Mouse (Mus musculus) liver, embryonic 16.5 days (tissue): ENCODE measurements around the gene 2410004B18Rik. TPM values are rescaled to one million over a fixed set of nuclear protein-coding genes. Genes with fewer than 3 reads are reported as not detected.
"Not testable (repeated sequence)": the region's sequence is repeated elsewhere in the genome, so short reads cannot be mapped to it uniquely, and the experiment has no call there.

Experiments
- ATAC-seq: fragments of 200-750 bp; cut with Nextera tagmentation; 2 replicates; pipeline ENCODE4 v1.8.0; 2017; ENCODE audit warnings: low read depth, mild to moderate bottlenecking, moderate number of reproducible peaks, moderate library complexity
- H3K27ac ChIP-seq: fragments of 300-500 bp; sonication (generic); 2 replicates; pipeline ENCODE4 v1.5.1; 2014; ENCODE audit warnings: mild to moderate bottlenecking, low read length
- H3K27me3 ChIP-seq: fragments of 300-500 bp; sonication (generic); 2 replicates; pipeline ENCODE4 v1.6.1; 2014; ENCODE audit warnings: low read depth, low read length, mixed read lengths; ENCODE audit not compliant: control insufficient read depth, insufficient read depth
- H3K36me3 ChIP-seq: fragments of 300-500 bp; sonication (generic); 2 replicates; pipeline ENCODE4 v1.6.1; 2014; ENCODE audit warnings: mild to moderate bottlenecking; ENCODE audit not compliant: control insufficient read depth, insufficient read depth
- H3K4me1 ChIP-seq: fragments of 300-500 bp; sonication (generic); 2 replicates; pipeline ENCODE4 v1.6.1; 2014; ENCODE audit warnings: low read depth, low read length, mixed read lengths; ENCODE audit not compliant: control insufficient read depth
- H3K4me2 ChIP-seq: fragments of 300-500 bp; sonication (generic); 2 replicates; pipeline ENCODE4 v1.6.1; 2014; ENCODE audit warnings: low read depth, low read length, mixed read lengths
- H3K4me3 ChIP-seq: fragments of 300-500 bp; sonication (generic); 2 replicates; pipeline ENCODE4 v1.5.1; 2014; ENCODE audit warnings: low read depth, mild to moderate bottlenecking, low read length
- H3K9ac ChIP-seq: fragments of 300-500 bp; sonication (generic); 2 replicates; pipeline ENCODE4 v1.6.1; 2014; ENCODE audit warnings: low read depth, low read length
- H3K9me3 ChIP-seq: fragments of 300-500 bp; sonication (generic); replicated peaks from 2 replicates; pipeline ENCODE4 v1.6.1; 2016; ENCODE audit warnings: low read length; ENCODE audit not compliant: control insufficient read depth
- WGBS: fragments of 180-500 bp; shearing (Covaris S2); extraction: QIAGEN DNeasy Blood & Tissue Kit; methylation state at CpG from one replicate; pipeline ENCODE4 v1.1.7; 2014; ENCODE audit not compliant: insufficient replicate concordance; 5-methylcytosine and 5-hydroxymethylcytosine counted together
- polyA plus RNA-seq: library from polyadenylated mRNA; unstranded; fragments of >200 nt; fragmentation: Nextera tagmentation; extraction: Ambion mirVana; gene quantifications from 2 replicates; pipeline ENCODE4 v1.2.1, GENCODE M21; 2015

The 2410004B18Rik gene
- polyA plus RNA-seq, 1 experiment from 2014 or later = 10.4 TPM

- no peaks in the 10 kb centered on the region for H3K36me3 ChIP-seq
- H3K9me3 ChIP-seq = no peaks in the 10 kb centered on the region
- H3K4me2 ChIP-seq = no peak overlapping the region
- 62% methylated on average over 9 of the region's 9 CpGs for WGBS
- H3K9ac ChIP-seq = no peak overlapping the region
- no peaks in the 10 kb centered on the region for H3K27me3 ChIP-seq
- H3K27ac ChIP-seq = no peak overlapping the region
- no peak overlapping the region for H3K4me3 ChIP-seq
- peak; percentile 28; the same call in 1 of the 2 replicates for ATAC-seq
- H3K4me1 ChIP-seq = no peaks in the 10 kb centered on the region
These were observed 31.2 kb upstream of the 2410004B18Rik start for GRCm38 (mm10) chr3:145906582-145906981.

DNA sequence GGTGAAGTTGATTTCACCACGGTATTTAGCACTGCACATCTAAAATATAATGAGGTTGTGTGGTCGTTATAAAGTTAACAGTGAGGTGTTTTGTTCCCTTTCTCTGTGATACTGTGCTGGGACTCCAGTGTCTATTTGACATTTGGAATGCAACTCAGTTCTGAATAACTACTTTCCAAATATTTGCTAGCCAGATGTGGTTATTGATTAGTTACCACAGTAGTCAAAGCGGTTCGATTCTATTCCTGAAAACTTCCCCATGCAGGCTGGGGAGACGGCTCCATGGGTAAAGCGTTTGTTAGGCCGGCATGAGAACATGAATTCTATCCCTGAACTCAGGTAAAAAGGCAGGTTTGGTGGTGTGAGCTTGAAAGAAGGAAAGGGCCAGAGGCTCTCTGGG, 25.3 kb upstream of the 2410004B18Rik start:
- WGBS = 62% methylated on average over 7 of the region's 7 CpGs
- no peak overlapping the region for H3K9ac ChIP-seq
- peak; percentile 33; the same call in 1 of the 2 replicates for ATAC-seq

GRCm38 (mm10) chr3:145913263-145913662, 24.6 kb upstream of the 2410004B18Rik start:
- Histone ChIP-seq H3K27ac (no peak overlapping the region), H3K9me3 (no peaks in the 10 kb centered on the region), H3K4me1 (no peaks in the 10 kb centered on the region), H3K27me3 (no peaks in the 10 kb centered on the region), H3K36me3 (no peaks in the 10 kb centered on the region), H3K4me3 (no peak overlapping the region), H3K4me2 (no peak overlapping the region), H3K9ac (no peak overlapping the region)
- 60% methylated on average over 6 of the region's 6 CpGs for WGBS
- no peak for ATAC-seq

More for the DNA sequence above, 25.3 kb upstream of the 2410004B18Rik start:
- Histone ChIP-seq H3K36me3 (no peaks in the 10 kb centered on the region), H3K27ac (no peak overlapping the region), H3K27me3 (no peaks in the 10 kb centered on the region), H3K9me3 (no peaks in the 10 kb centered on the region), H3K4me3 (no peak overlapping the region), H3K4me1 (no peaks in the 10 kb centered on the region), H3K4me2 (no peak overlapping the region)

DNA sequence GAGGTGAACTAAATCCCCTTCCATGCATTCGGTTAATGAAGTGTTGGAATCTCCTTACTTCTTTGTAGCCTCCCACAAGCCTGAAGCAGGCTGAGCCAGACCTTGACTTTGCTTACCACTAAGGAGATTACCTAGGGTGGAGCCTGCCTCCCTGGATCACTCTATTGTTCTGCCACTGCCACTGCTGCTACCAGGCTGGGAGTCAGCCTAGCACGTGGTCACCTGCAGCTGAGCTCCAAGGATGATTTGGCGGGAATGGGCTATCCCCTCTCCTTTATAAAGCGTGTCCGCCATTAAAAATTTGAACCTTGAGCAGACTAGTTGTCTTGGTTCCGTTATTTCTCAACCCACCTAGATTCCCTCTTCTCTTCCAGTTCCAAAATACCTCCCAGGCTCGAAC, 23.9 kb upstream of the 2410004B18Rik start:
- not testable (repeated sequence) for H3K4me2 ChIP-seq, ATAC-seq, H3K4me3 ChIP-seq, H3K9ac ChIP-seq, H3K27ac ChIP-seq, H3K9me3 ChIP-seq, H3K36me3 ChIP-seq, H3K4me1 ChIP-seq, H3K27me3 ChIP-seq
- WGBS = 67% methylated on average over 7 of the region's 7 CpGs

DNA sequence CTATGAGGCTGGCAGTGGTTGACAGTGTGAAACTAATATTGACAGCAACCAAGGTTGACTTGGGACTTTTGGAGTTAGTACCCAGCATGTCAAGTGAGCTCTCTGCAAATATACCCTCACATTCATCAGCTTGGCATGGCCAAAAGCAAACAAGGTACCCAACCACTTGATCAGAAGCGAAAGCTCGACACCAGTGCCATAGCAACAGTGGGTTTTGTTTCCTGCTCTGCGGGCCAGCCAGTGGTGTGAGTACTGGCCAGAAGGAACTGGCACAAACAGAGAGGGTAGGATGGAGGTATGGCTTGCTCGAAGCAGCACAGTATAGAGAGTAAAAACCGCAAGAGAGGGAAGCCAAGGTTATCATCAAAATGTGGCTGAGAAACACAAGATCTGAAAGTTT, 21.4 kb upstream of the 2410004B18Rik start:
- Histone ChIP-seq H3K36me3 (no peaks in the 10 kb centered on the region), H3K9me3 (no peaks in the 10 kb centered on the region), H3K4me2 (no peak overlapping the region), H3K4me3 (no peak overlapping the region), H3K27me3 (no peaks in the 10 kb centered on the region), H3K9ac (no peak overlapping the region), H3K4me1 (no peaks in the 10 kb centered on the region), H3K27ac (no peak overlapping the region)
- 60% methylated on average over 5 of the region's 5 CpGs for WGBS
- no peak for ATAC-seq

DNA sequence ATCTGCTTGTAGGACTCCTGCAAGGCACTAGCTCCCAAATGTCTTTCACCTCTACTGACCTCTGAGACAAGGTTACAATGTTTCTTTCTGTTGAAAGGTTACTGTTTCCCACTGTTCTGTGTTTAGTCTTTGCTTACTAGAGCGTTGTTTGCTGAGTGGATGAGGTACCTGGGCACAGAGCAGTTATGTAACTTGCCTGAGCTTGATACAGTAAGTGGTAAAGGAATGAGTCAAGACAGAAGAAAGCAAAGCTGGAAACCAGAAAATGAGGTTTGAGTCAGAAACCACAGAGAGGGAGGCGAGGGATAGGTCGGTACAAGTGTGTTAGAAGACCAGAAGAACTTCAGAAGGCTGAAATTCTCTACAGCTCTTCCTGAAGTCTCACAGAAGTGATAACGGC, 21.0 kb upstream of the 2410004B18Rik start:
- no peak for ATAC-seq
- H3K27ac ChIP-seq = no peak overlapping the region
- H3K36me3 ChIP-seq = no peaks in the 10 kb centered on the region
- WGBS = 54% methylated on average over 4 of the region's 4 CpGs
- no peak overlapping the region for H3K9ac ChIP-seq
- no peak overlapping the region for H3K4me3 ChIP-seq
- no peaks in the 10 kb centered on the region for H3K4me1 ChIP-seq
- no peak overlapping the region for H3K4me2 ChIP-seq
- H3K9me3 ChIP-seq = no peaks in the 10 kb centered on the region
- H3K27me3 ChIP-seq = no peaks in the 10 kb centered on the region

- H3K27me3 ChIP-seq = no peaks in the 10 kb centered on the region
These were observed 15.6 kb upstream of the 2410004B18Rik start, which contains the start of gene Bcl10 for GRCm38 (mm10) chr3:145922019-145922854. Gene Bcl10 (plus strand): TSS chr3:145922804.

GRCm38 (mm10) chr3:145922971-145923370, 14.8 kb upstream of the 2410004B18Rik start:
- Histone ChIP-seq H3K4me1 (peaks cover 15% of the 10 kb centered on the region), H3K36me3 (no peaks in the 10 kb centered on the region; the same call in 1 of the 2 replicates), H3K4me2 (peak overlapping the region; percentile 92; the same call in 1 of the 2 replicates), H3K4me3 (0 out of 2 replicates have a peak overlapping the region, but pooled peaks have one; percentile 14), H3K27me3 (no peaks in the 10 kb centered on the region), H3K9me3 (no peaks in the 10 kb centered on the region), H3K9ac (no peak overlapping the region), H3K27ac (no peak overlapping the region)
- ATAC-seq = no peak
- 54% methylated on average over 3 of the region's 3 CpGs for WGBS

More at GRCm38 (mm10) chr3:145922019-145922854, 15.6 kb upstream of the 2410004B18Rik start, which contains the start of gene Bcl10:
- Histone ChIP-seq H3K9ac (peak within 1 kb of the TSS; percentile 67), H3K36me3 (no peaks in the 10 kb centered on the region), H3K4me3 (peak within 1 kb of the TSS; percentile 59), H3K4me1 (peaks cover 15% of the 10 kb centered on the region), H3K27ac (peak within 1 kb of the TSS; percentile 89), H3K9me3 (no peaks in the 10 kb centered on the region), H3K4me2 (peak within 1 kb of the TSS; percentile 92)
- 42% methylated on average over 11 of the region's 11 CpGs for WGBS
- ATAC-seq = no peak
